Mouse (Mus musculus) hindbrain, embryonic 13.5 days (tissue): ENCODE measurements around the gene Smox. TPM values are rescaled to one million over a fixed set of nuclear protein-coding genes. Genes with fewer than 3 reads are reported as not detected.

ENCODE experiments used
- ATAC-seq: fragments of 200-750 bp; cut with Nextera tagmentation; 2 replicates; pipeline ENCODE4 v1.8.0; 2017; ENCODE audit warnings: moderate TSS enrichment; ENCODE audit not compliant: low FRiP score
- H3K27ac ChIP-seq: fragments of 300-500 bp; sonication (generic); 2 replicates; pipeline ENCODE4 v1.5.1; 2015; ENCODE audit warnings: inconsistent platforms, mild to moderate bottlenecking, moderate library complexity
- H3K27me3 ChIP-seq: fragments of 300-500 bp; sonication (generic); 2 replicates; pipeline ENCODE4 v1.6.1; 2015; ENCODE audit warnings: mild to moderate bottlenecking, inconsistent platforms
- H3K36me3 ChIP-seq: fragments of 300-500 bp; sonication (generic); 2 replicates; pipeline ENCODE4 v1.6.1; 2015; ENCODE audit warnings: mild to moderate bottlenecking, inconsistent platforms
- H3K4me1 ChIP-seq: fragments of 300-500 bp; sonication (generic); replicated peaks from 2 replicates; pipeline ENCODE4 v1.6.1; 2015; ENCODE audit warnings: inconsistent platforms
- H3K4me2 ChIP-seq: fragments of 300-500 bp; sonication (generic); 2 replicates; pipeline ENCODE4 v1.6.1; 2015; ENCODE audit warnings: inconsistent platforms, mild to moderate bottlenecking, moderate library complexity
- H3K4me3 ChIP-seq: fragments of 300-500 bp; sonication (generic); 2 replicates; pipeline ENCODE4 v1.5.1; 2015; ENCODE audit warnings: mild to moderate bottlenecking, inconsistent platforms
- H3K9ac ChIP-seq: fragments of 300-500 bp; sonication (generic); 2 replicates; pipeline ENCODE4 v1.6.1; 2015; ENCODE audit warnings: mild to moderate bottlenecking, inconsistent platforms
- H3K9me3 ChIP-seq: fragments of 300-500 bp; sonication (generic); 2 replicates; pipeline ENCODE4 v1.6.1; 2016; ENCODE audit warnings: inconsistent platforms
- WGBS: fragments of 180-500 bp; shearing (Covaris S2); methylation state at CpG from one replicate; pipeline ENCODE4 v1.1.7; 2015; 5-methylcytosine and 5-hydroxymethylcytosine counted together
- polyA plus RNA-seq: library from polyadenylated mRNA; unstranded; fragments of >200 nt; fragmentation: Nextera tagmentation; extraction: Ambion mirVana; gene quantifications from 2 replicates; pipeline ENCODE4 v1.2.1, GENCODE M21; 2015

Gene Smox
- polyA plus RNA-seq, 1 experiment from 2014 or later = 47.9 TPM

GRCm38 (mm10) chr2:131488261-131488660, 3.0 kb upstream of the Smox start:
- WGBS = 85% methylated on average over 4 of the region's 4 CpGs
- ATAC-seq = no peak
- Histone ChIP-seq H3K27ac (no peak overlapping the region), H3K36me3 (no peaks in the 10 kb centered on the region), H3K4me2 (no peak overlapping the region), H3K9ac (no peak overlapping the region), H3K9me3 (no peaks in the 10 kb centered on the region), H3K27me3 (no peaks in the 10 kb centered on the region), H3K4me3 (no peak overlapping the region), H3K4me1 (peaks cover 12% of the 10 kb centered on the region)

DNA sequence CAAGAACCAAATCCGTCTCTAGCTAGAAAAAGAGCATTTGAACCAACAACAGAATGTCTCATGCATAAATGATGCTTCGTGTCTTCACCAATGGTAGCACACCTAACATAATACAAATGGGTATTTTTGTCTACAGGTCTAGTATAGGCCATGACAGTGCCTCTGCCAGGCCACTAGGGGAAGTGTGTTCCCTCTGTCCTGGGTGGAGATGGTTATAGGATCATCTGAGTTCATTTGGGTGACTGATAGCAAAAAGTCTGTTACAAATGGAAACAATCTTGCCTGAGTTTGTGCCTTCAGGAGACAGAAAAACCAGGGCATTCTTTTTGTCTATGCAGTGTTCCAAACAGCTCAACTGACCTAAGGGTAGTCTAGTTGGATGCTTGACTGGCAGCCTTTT, 2.4 kb upstream of the Smox start:
- Histone ChIP-seq H3K4me1 (peaks cover 19% of the 10 kb centered on the region), H3K27ac (no peak overlapping the region), H3K9ac (no peak overlapping the region), H3K9me3 (no peaks in the 10 kb centered on the region), H3K4me3 (no peak overlapping the region), H3K4me2 (no peak overlapping the region), H3K36me3 (no peaks in the 10 kb centered on the region), H3K27me3 (no peaks in the 10 kb centered on the region)
- ATAC-seq = no peak
- WGBS = 88% methylated on average over 2 of the region's 2 CpGs

DNA sequence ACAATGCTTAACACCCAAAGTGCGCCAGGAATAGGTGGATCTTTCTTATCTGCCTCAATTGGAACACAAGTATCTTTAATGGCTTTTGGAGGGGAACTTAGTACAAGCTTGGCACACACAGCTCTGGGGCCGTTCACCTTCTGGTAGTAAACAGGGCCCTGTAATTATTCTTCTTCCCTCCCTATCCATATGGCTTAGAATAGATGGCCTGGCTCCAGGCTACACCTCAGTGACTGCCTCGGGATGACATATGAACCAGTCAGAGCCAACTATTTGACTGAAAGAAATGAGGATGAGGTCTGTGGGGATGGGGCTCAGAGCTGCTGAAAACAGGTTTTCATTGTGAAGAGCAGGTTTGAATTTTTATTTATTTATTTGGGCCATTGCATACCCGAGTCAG, 1.7 kb upstream of the Smox start:
- no peaks in the 10 kb centered on the region for H3K27me3 ChIP-seq
- 73% methylated on average over 4 of the region's 4 CpGs for WGBS
- no peak for ATAC-seq

GRCm38 (mm10) chr2:131491707-131492595, 655 bp downstream of the Smox start:
- Histone ChIP-seq H3K36me3 (no peaks in the 10 kb centered on the region), H3K9ac (peak overlapping the region; percentile 97), H3K27ac (peak overlapping the region; percentile 85), H3K4me1 (peaks cover 37% of the 10 kb centered on the region), H3K27me3 (no peaks in the 10 kb centered on the region), H3K4me3 (peak overlapping the region; percentile 94), H3K4me2 (peak overlapping the region; percentile 96), H3K9me3 (no peaks in the 10 kb centered on the region)
- ATAC-seq = peak; percentile 95
- WGBS = under 1% methylated on average over 94 of the region's 102 CpGs

More for the DNA sequence above, 1.7 kb upstream of the Smox start:
- no peak overlapping the region for H3K9ac ChIP-seq
- H3K4me3 ChIP-seq = no peak overlapping the region
- no peaks in the 10 kb centered on the region for H3K9me3 ChIP-seq
- peaks cover 24% of the 10 kb centered on the region for H3K4me1 ChIP-seq
- no peak overlapping the region for H3K4me2 ChIP-seq
- H3K36me3 ChIP-seq = no peaks in the 10 kb centered on the region
- H3K27ac ChIP-seq = no peak overlapping the region

- Histone ChIP-seq H3K4me1 (peaks cover 38% of the 10 kb centered on the region), H3K9me3 (no peaks in the 10 kb centered on the region), H3K27ac (peak overlapping the region; percentile 85), H3K9ac (peak overlapping the region; percentile 97), H3K27me3 (no peaks in the 10 kb centered on the region), H3K36me3 (no peaks in the 10 kb centered on the region), H3K4me3 (peak overlapping the region; percentile 94), H3K4me2 (peak overlapping the region; percentile 96)
- 8% methylated on average over 10 of the region's 10 CpGs for WGBS
- no peak for ATAC-seq
Observed at GRCm38 (mm10) chr2:131492596-131493139, 1.4 kb downstream of the Smox start.

GRCm38 (mm10) chr2:131493446-131493845, 2.1 kb downstream of the Smox start:
- WGBS = 30% methylated on average over 5 of the region's 5 CpGs
- no peaks in the 10 kb centered on the region for H3K27me3 ChIP-seq
- no peaks in the 10 kb centered on the region for H3K36me3 ChIP-seq
- H3K4me1 ChIP-seq = peaks cover 40% of the 10 kb centered on the region
- H3K4me3 ChIP-seq = peak overlapping the region; percentile 94
- H3K27ac ChIP-seq = no peak overlapping the region
- peak overlapping the region; percentile 97 for H3K9ac ChIP-seq
- H3K4me2 ChIP-seq = peak overlapping the region; percentile 96
- ATAC-seq = no peak
- no peaks in the 10 kb centered on the region for H3K9me3 ChIP-seq

GRCm38 (mm10) chr2:131495256-131495655, 4.0 kb downstream of the Smox start:
- WGBS = 80% methylated on average over 3 of the region's 3 CpGs
- Histone ChIP-seq H3K4me2 (no peak overlapping the region), H3K27me3 (no peaks in the 10 kb centered on the region), H3K4me1 (peaks cover 47% of the 10 kb centered on the region), H3K36me3 (no peaks in the 10 kb centered on the region), H3K4me3 (no peak overlapping the region), H3K9me3 (no peaks in the 10 kb centered on the region), H3K27ac (no peak overlapping the region), H3K9ac (no peak overlapping the region)
- ATAC-seq = no peak

DNA sequence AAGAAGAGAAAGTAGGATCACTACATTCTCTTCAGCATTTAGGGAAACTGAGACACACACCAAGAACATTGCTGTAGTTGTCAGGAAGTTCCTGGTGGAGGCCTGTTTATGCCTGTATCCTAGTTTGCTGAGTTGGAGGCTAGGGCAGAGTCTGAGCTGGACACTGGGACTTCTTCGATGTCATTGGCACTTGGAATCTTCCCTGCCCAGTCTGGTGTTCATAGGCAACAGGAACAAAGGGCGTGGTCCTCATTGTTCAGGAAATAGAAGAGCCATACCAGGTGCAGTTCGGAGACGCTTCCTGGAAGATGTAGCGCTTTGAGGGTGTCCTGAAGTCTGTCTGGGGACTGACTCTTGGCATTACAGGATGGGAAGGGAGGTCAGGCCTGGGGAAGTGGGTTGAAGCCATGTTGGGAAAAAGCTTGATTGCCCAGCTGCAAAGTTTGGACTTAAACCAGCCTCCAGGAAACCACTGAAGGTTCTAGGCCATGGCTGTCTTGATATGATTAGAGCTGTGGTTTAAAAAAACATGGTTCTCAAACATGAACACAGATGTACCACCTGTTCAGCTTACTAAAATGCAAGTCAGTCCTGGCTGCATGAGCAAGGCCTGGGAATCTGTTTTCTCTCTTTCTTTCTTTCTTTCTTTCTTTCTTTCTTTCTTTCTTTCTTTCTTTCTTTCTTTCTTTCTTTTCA, 5.0 kb downstream of the Smox start:
- no peak for ATAC-seq
- Histone ChIP-seq H3K4me2 (no peak overlapping the region), H3K27ac (no peak overlapping the region), H3K9me3 (no peaks in the 10 kb centered on the region), H3K27me3 (no peaks in the 10 kb centered on the region), H3K4me1 (peaks cover 54% of the 10 kb centered on the region), H3K36me3 (no peaks in the 10 kb centered on the region), H3K9ac (no peak overlapping the region), H3K4me3 (no peak overlapping the region)
- WGBS = 90% methylated on average over 5 of the region's 5 CpGs

GRCm38 (mm10) chr2:131497224-131497856, 6.0 kb downstream of the Smox start:
- WGBS = 95% methylated on average over 4 of the region's 4 CpGs
- H3K27me3 ChIP-seq = no peaks in the 10 kb centered on the region
- H3K4me1 ChIP-seq = peaks cover 61% of the 10 kb centered on the region
- no peaks in the 10 kb centered on the region for H3K36me3 ChIP-seq
- no peak overlapping the region for H3K27ac ChIP-seq
- H3K4me2 ChIP-seq = no peak overlapping the region
- no peak overlapping the region for H3K4me3 ChIP-seq
- no peak overlapping the region for H3K9ac ChIP-seq
- ATAC-seq = no peak
- H3K9me3 ChIP-seq = no peaks in the 10 kb centered on the region

DNA sequence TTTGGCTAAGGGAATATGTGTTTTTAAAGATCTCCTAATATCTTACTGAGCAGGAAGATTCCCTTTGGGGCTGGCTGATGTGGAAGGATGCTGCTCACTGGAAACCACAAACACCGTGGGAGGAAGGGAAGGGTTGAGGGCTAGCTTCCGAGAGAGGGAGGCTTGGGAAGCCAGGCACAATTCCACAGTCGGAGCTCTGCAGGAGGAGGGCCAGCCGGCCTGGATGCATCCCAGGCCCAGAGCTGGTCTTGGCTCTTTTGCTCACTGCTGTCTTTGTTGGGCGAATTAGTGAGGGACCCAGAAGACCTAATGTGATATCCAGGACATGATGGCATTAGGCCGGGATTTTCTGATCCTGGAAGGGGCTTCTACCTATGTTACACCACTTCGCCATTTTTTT, 6.9 kb downstream of the Smox start:
- H3K36me3 ChIP-seq = no peaks in the 10 kb centered on the region
- ATAC-seq = no peak
- no peak overlapping the region for H3K9ac ChIP-seq
- H3K27me3 ChIP-seq = no peaks in the 10 kb centered on the region
- peaks cover 61% of the 10 kb centered on the region for H3K4me1 ChIP-seq
- 76% methylated on average over 7 of the region's 7 CpGs for WGBS
- H3K27ac ChIP-seq = no peak overlapping the region
- H3K9me3 ChIP-seq = no peaks in the 10 kb centered on the region
- H3K4me3 ChIP-seq = no peak overlapping the region
- H3K4me2 ChIP-seq = no peak overlapping the region

DNA sequence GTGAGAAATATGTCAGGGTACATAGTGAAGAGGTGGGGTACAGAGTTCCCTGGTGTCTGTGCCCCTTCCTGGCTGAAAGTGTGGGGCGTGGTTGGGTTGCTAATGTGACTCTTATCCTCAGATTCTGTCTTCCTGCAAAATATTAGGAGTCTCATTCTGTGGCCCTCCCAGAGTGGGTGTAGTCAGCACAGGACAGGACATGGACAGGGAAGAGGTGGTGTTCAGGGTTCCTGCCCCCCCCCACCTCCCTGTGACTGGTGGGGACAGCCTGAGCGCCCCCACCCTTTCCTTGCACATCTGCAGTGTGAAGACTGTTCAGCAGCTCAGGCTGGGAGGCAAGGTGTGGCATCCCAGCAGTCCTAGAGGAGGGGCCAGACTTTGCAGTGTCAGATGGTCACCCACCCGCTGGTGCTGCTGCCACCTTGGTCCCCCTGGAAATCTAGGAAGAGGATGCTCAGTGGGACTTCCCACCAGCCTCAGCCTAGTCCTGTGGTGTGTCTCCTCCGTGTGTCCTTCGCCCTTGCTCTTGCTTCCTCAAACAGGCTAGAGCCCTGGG, 8.1 kb downstream of the Smox start:
- Histone ChIP-seq H3K36me3 (no peaks in the 10 kb centered on the region), H3K4me3 (no peak overlapping the region), H3K9me3 (no peaks in the 10 kb centered on the region), H3K27me3 (no peaks in the 10 kb centered on the region), H3K4me2 (no peak overlapping the region), H3K27ac (no peak overlapping the region), H3K9ac (no peak overlapping the region), H3K4me1 (peaks cover 52% of the 10 kb centered on the region)
- 66% methylated on average over 5 of the region's 5 CpGs for WGBS
- ATAC-seq = no peak; the same call in 1 of the 2 replicates

DNA sequence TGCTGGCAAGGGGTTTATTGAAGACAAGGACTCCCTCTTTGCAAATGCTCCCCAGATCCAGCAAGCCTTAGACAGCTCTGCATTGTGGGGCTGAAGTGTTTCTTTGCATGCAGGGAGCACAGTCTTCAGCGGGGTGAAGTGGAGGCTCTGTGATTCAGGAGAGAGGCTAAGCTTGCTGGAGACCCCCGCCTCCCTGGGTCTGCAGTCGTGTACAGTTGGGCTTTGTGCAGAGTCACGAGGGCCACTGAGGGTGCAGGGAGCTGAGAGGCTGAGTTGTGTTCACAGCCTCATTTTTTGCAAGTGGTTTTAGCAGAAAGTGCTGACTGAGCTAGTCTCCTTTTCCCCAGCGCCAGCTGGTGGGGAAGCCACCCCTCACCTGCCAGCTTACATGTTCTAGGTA, 10.6 kb downstream of the Smox start:
- H3K27me3 ChIP-seq = no peaks in the 10 kb centered on the region
- no peak overlapping the region for H3K4me3 ChIP-seq
- no peaks in the 10 kb centered on the region for H3K9me3 ChIP-seq
- no peaks in the 10 kb centered on the region for H3K36me3 ChIP-seq
- peak overlapping the region; percentile 58; the same call in 1 of the 2 replicates for H3K27ac ChIP-seq
- no peak overlapping the region for H3K4me2 ChIP-seq
- H3K4me1 ChIP-seq = peaks cover 56% of the 10 kb centered on the region
- H3K9ac ChIP-seq = peak overlapping the region; percentile 31; the same call in 1 of the 2 replicates
- WGBS = 54% methylated on average over 5 of the region's 5 CpGs
- no peak for ATAC-seq
